22 mouse cellular contexts compared by ENCODE assay signal in genomic region chr12:17235535-17236313, GRCm38 (mm10). TPM values are rescaled to one million over a fixed set of nuclear protein-coding genes. Genes with fewer than 3 reads are reported as not detected.
DNase-seq lines count a peak whose midpoint lies in the region; ATAC-seq lines count a peak whose summit lies in the region.
"Had no signal": no experiment of that assay in that cellular context is flagged by ENCODE, and none has a peak within 500 bp of the region (broad histone marks: within the 10 kb centered on the region; RNA-seq: fewer than 3 reads in every experiment).

No protein-coding gene starts in this region.

- H3K4me2 ChIP-seq in neural tube, embryonic 12.5 days (replicated peaks), result no peak overlapping the region
- no peak overlapping the region for H3K4me2 ChIP-seq in forebrain, embryonic 15.5 days (replicated peaks)
- no peak overlapping the region for H3K4me2 ChIP-seq in midbrain, embryonic 11.5 days
- no peak overlapping the region for H3K4me2 ChIP-seq in neural tube, embryonic 14.5 days (ENCODE audit: low read depth, low read length)
- H3K4me2 ChIP-seq: embryonic facial prominence, embryonic 13.5 days; liver, embryonic 15.5 days had no signal

- H3K9ac ChIP-seq in neural tube, embryonic 12.5 days, result no peak overlapping the region
- no peak overlapping the region for H3K9ac ChIP-seq in forebrain, embryonic 15.5 days (replicated peaks)
- H3K9ac ChIP-seq in midbrain, embryonic 11.5 days (ENCODE audit: low read length), result no peak overlapping the region
- H3K9ac ChIP-seq in neural tube, embryonic 14.5 days (replicated peaks; ENCODE audit: low read depth, low read length), result no peak overlapping the region
- H3K9ac ChIP-seq: embryonic facial prominence, embryonic 13.5 days; liver, embryonic 15.5 days had no signal

- no peak overlapping the region for H3K27ac ChIP-seq in neural tube, embryonic 12.5 days
- no peak overlapping the region for H3K27ac ChIP-seq in forebrain, embryonic 15.5 days (replicated peaks)
- H3K27ac ChIP-seq in midbrain, embryonic 11.5 days (ENCODE audit: low read depth, low read length), result no peak overlapping the region
- no peak overlapping the region for H3K27ac ChIP-seq in neural tube, embryonic 14.5 days (ENCODE audit: low read depth, low read length)
- H3K27ac ChIP-seq: embryonic facial prominence, embryonic 13.5 days; liver, embryonic 15.5 days had no signal

- no peak overlapping the region for H3K4me3 ChIP-seq in neural tube, embryonic 12.5 days
- no peak overlapping the region for H3K4me3 ChIP-seq in forebrain, embryonic 15.5 days
- H3K4me3 ChIP-seq in midbrain, embryonic 11.5 days (ENCODE audit: low read depth, low read length), result no peak overlapping the region
- H3K4me3 ChIP-seq in neural tube, embryonic 14.5 days (ENCODE audit: low read depth, low read length), result no peak overlapping the region
- H3K4me3 ChIP-seq: embryonic facial prominence, embryonic 13.5 days; liver, embryonic 15.5 days; megakaryocyte, embryonic 14.5 days had no signal

- ATAC-seq in neural tube, embryonic 12.5 days (ENCODE audit: low FRiP score, low read depth), result 0 out of 2 replicates have a peak, but pooled peaks have one; percentile 21
- ATAC-seq in forebrain, embryonic 15.5 days (replicated peaks), result peak; percentile 61
- peak; percentile 62; the same call in 1 of the 2 replicates for ATAC-seq in midbrain, embryonic 11.5 days (ENCODE audit: low FRiP score)
- 0 out of 2 replicates have a peak, but pooled peaks have one; percentile 62 for ATAC-seq in neural tube, embryonic 14.5 days (ENCODE audit: low read depth)
- ATAC-seq: CD4-positive, CD25-positive, alpha-beta regulatory T cell, adult 4 months; lung, postnatal 0 days had no signal

- H3K4me1 ChIP-seq in neural tube, embryonic 12.5 days, result no peaks in the 10 kb centered on the region
- H3K4me1 ChIP-seq in forebrain, embryonic 15.5 days, result peaks cover 9% of the 10 kb centered on the region
- peaks cover 3% of the 10 kb centered on the region; the same call in 1 of the 2 replicates for H3K4me1 ChIP-seq in midbrain, embryonic 11.5 days (ENCODE audit: control insufficient read depth, insufficient read depth, low read length)
- H3K4me1 ChIP-seq in neural tube, embryonic 14.5 days (ENCODE audit: control insufficient read depth, insufficient read depth, low read length), result no peaks in the 10 kb centered on the region
- H3K4me1 ChIP-seq: liver, embryonic 15.5 days had no signal

- no peaks in the 10 kb centered on the region for H3K27me3 ChIP-seq in neural tube, embryonic 12.5 days (replicated peaks)
- no peaks in the 10 kb centered on the region for H3K27me3 ChIP-seq in forebrain, embryonic 15.5 days
- H3K27me3 ChIP-seq in midbrain, embryonic 11.5 days (ENCODE audit: control insufficient read depth, insufficient read depth, low read length), result no peaks in the 10 kb centered on the region
- H3K27me3 ChIP-seq in neural tube, embryonic 14.5 days (ENCODE audit: control insufficient read depth, insufficient read depth, low read length), result no peaks in the 10 kb centered on the region
- H3K27me3 ChIP-seq: embryonic facial prominence, embryonic 13.5 days; liver, embryonic 15.5 days had no signal

- H3K36me3 ChIP-seq in neural tube, embryonic 12.5 days, result no peaks in the 10 kb centered on the region
- no peaks in the 10 kb centered on the region for H3K36me3 ChIP-seq in forebrain, embryonic 15.5 days
- H3K36me3 ChIP-seq in midbrain, embryonic 11.5 days (ENCODE audit: control insufficient read depth, insufficient read depth, low read length), result no peaks in the 10 kb centered on the region
- H3K36me3 ChIP-seq in neural tube, embryonic 14.5 days (ENCODE audit: control insufficient read depth, insufficient read depth, low read length), result no peaks in the 10 kb centered on the region
- H3K36me3 ChIP-seq: embryonic facial prominence, embryonic 13.5 days; liver, embryonic 15.5 days had no signal

- no peak for DNase-seq in neural tube, embryonic 10.5 days (ENCODE audit: extremely low spot score, low spot score)
- DNase-seq in midbrain, embryonic 11.5 days (ENCODE audit: low spot score, missing footprints), result peak; percentile 67
- DNase-seq in gastrocnemius, postnatal 25 days, result no peak
- no peak for DNase-seq in gastrocnemius, postnatal 4 days (ENCODE audit: low spot score in 2 of 2)
- no peak for DNase-seq in embryo, embryonic 10.5 days (ENCODE audit: low spot score)
- DNase-seq: adrenal gland, adult 2 months; cerebellum, adult 18-20 months; heart, adult 18-20 months; kidney, adult 18-20 months; kidney, postnatal 14 days; layer of hippocampus, adult 9-11 months; right cerebral cortex, postnatal 4 days; thymus, postnatal 36 days had no signal

- no peaks in the 10 kb centered on the region for H3K9me3 ChIP-seq in neural tube, embryonic 12.5 days
- H3K9me3 ChIP-seq in forebrain, embryonic 15.5 days, result no peaks in the 10 kb centered on the region
- no peaks in the 10 kb centered on the region for H3K9me3 ChIP-seq in midbrain, embryonic 11.5 days (ENCODE audit: control insufficient read depth, low read length)
- no peaks in the 10 kb centered on the region for H3K9me3 ChIP-seq in neural tube, embryonic 14.5 days (ENCODE audit: control insufficient read depth, low read length)
- H3K9me3 ChIP-seq: embryonic facial prominence, embryonic 13.5 days; liver, embryonic 15.5 days; megakaryocyte, embryonic 14.5 days had no signal

- whole genome bisulfite sequencing in neural tube, embryonic 12.5 days, result 50% methylated on average over 11 of the region's 11 CpGs
- WGBS in forebrain, embryonic 15.5 days, result 26% methylated on average over 11 of the region's 11 CpGs
- WGBS in midbrain, embryonic 11.5 days, result 45% methylated on average over 11 of the region's 11 CpGs
- WGBS in neural tube, embryonic 14.5 days, result 44% methylated on average over 11 of the region's 11 CpGs

RNA-seq across cellular contexts. Expression of gene Pdia6, which starts 30.6 kb away (rescaled TPM):
- polyA plus RNA-seq in neural tube, embryonic 12.5 days (2016; fragmentation: Nextera tagmentation; extraction: Ambion mirVana), result 456 and 462 TPM in 2 replicates
- 355 and 366 TPM in 2 replicates for polyA plus RNA-seq in forebrain, embryonic 15.5 days (2015; fragmentation: Nextera tagmentation; extraction: Ambion mirVana)
- polyA plus RNA-seq in midbrain, embryonic 11.5 days (2014; fragmentation: Nextera tagmentation; extraction: Ambion mirVana), result 540 TPM in 2 replicates
- 216 and 281 TPM in 2 replicates for polyA plus RNA-seq in neural tube, embryonic 14.5 days (2014; fragmentation: Nextera tagmentation; extraction: Ambion mirVana)
- 10 to 100 TPM; 51.2 to 55.1 TPM for total RNA-seq in gastrocnemius, postnatal 25 days (2021)
- total RNA-seq in gastrocnemius, postnatal 4 days (2021), result 100 to 1,000 TPM; 140 to 153 TPM

RNA-seq across cellular contexts. Expression of gene Kcnf1, which starts 59.0 kb away (rescaled TPM):
- polyA plus RNA-seq in neural tube, embryonic 12.5 days (2016; fragmentation: Nextera tagmentation; extraction: Ambion mirVana), result 1.3 and 1.7 TPM in 2 replicates
- polyA plus RNA-seq in forebrain, embryonic 15.5 days (2015; fragmentation: Nextera tagmentation; extraction: Ambion mirVana), result 4.0 and 4.1 TPM in 2 replicates
- polyA plus RNA-seq in midbrain, embryonic 11.5 days (2014; fragmentation: Nextera tagmentation; extraction: Ambion mirVana), result 0.31 and 0.54 TPM in 2 replicates
- polyA plus RNA-seq in neural tube, embryonic 14.5 days (2014; fragmentation: Nextera tagmentation; extraction: Ambion mirVana), result 2.1 and 2.8 TPM in 2 replicates
- 1 to 10 TPM in 1 of 2 experiments, under 1 TPM in 1; 0.43 to 4.8 TPM for total RNA-seq in gastrocnemius, postnatal 25 days (2021)
- total RNA-seq in gastrocnemius, postnatal 4 days (2021), result 1 to 10 TPM; 5.1 to 5.8 TPM
- total RNA-seq: heart, adult 18-20 months; MEL had no signal
